Mouse (Mus musculus): Measurements from ENCODE around the gene Chpf. TPM values are rescaled to one million over a fixed set of nuclear protein-coding genes. Genes with fewer than 3 reads are reported as not detected.

The Chpf gene
- polyA plus RNA-seq, 1 experiment from 2014 or later = 39.7 TPM

DNA sequence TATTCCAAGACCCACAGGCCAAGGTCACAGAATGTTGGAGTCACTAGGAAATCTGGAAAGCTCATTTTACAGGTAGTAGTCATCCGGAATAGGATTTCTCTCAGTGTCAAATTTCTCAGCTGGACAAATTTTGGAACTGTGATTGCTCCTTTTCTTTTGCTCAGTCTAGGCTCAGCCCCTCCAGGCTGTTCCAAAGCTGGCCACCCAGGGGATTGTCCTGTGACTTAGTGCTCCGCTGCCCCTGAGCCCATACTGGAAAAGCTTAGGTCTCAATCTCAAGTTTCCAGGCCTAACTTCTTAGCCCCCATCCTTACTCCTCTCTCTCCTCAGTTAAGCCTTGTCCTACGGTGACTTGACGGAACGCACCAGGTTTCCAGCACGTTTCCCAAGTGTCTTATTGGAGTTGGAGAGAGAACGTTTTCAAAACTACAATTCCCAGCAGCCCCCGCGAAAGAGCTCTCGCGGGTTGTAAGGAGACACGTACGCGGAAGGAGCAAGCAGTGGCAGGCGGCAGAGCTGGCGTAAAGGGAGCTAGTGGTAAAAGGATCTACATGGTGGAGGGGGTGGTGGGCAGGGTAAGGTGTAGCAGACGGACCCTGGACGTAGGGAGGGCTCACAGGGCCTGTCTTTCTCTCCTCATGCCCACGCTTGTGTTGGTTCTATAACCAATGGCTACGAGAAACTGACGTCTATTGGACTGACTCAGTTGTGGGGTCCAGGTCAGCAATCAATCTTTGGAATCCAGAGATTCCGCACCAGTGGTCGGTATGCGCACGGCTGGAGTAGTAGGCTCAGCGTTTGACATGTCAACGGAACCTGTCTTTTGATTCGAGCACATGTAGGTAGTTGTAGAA lies 43.4 kb downstream of the Chpf start, which contains the start of gene Gmppa:
Gene Gmppa, plus strand, starts transcription at position 456 of the 854 bp plus-strand sequence.
- Histone ChIP-seq H3K36me3 (ENCODE audit: control insufficient read depth, insufficient read depth, low read length) (no peaks in the 10 kb centered on the region), H3K27me3 (ENCODE audit: control insufficient read depth, insufficient read depth, low read length) (no peaks in the 10 kb centered on the region), H3K4me3 (replicated peaks; ENCODE audit: low read depth, low read length) (peak within 1 kb of the TSS; percentile 56), H3K27ac (replicated peaks; ENCODE audit: low read depth, low read length) (peak within 1 kb of the TSS; percentile 70), H3K9me3 (ENCODE audit: control insufficient read depth, low read length) (no peaks in the 10 kb centered on the region), H3K4me1 (ENCODE audit: control insufficient read depth, insufficient read depth, low read length) (peaks cover 14% of the 10 kb centered on the region), H3K4me2 (ENCODE audit: low read length) (peak within 1 kb of the TSS; percentile 70), H3K9ac (replicated peaks; ENCODE audit: low read length) (peak within 1 kb of the TSS; percentile 67)
- ATAC-seq (ENCODE audit: low FRiP score, low TSS enrichment) (peak; percentile 85), DNase-seq (peak; percentile 94)
- WGBS = 5% methylated on average over 28 of the region's 28 CpGs

DNA sequence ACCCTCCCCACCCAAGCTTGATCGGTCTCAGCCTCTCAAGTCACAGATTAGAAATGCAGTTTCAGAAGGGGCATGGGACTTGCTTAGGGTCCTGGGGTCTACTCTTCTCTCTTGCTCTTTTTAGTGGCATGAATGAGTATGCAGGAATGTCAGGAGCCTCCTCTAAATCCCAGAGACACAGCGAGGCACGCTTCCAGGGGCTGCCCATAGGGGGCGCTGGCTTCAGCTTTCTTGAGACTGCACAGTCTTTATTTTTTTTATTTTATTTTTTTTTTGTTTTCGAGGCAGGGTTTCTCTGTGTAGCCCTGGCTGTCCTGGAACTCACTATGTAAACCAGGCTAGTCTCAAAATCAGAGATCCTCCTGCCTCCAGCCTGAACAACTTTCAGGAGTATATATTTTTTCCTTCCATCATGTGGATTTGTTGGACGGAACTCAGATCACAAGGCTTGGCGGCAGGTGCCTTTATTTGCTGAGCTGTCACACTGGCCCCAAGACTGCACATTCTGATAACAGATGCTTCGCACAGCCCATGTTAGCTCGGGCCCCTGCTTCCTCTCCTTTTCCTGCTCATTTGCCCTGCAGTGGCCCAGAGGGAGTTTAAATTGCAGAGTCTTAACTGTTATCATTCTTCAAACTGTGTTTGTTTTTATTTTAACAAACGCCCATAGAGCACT lies 53.2 kb downstream of the Chpf start:
- no peaks in the 10 kb centered on the region for H3K9me3 ChIP-seq (ENCODE audit: control insufficient read depth, low read length)
- DNase-seq = peak; percentile 80
- H3K27ac ChIP-seq (replicated peaks; ENCODE audit: low read depth, low read length) = no peak overlapping the region
- no peak overlapping the region for H3K4me2 ChIP-seq (ENCODE audit: low read length)
- no peak for ATAC-seq (ENCODE audit: low FRiP score, low TSS enrichment)
- no peak overlapping the region for H3K9ac ChIP-seq (replicated peaks; ENCODE audit: low read length)
- 39% methylated on average over 10 of the region's 10 CpGs for WGBS
- no peak overlapping the region for H3K4me3 ChIP-seq (replicated peaks; ENCODE audit: low read depth, low read length)
- H3K4me1 ChIP-seq (ENCODE audit: control insufficient read depth, insufficient read depth, low read length) = peaks cover 20% of the 10 kb centered on the region
- peaks cover 8% of the 10 kb centered on the region; the same call in 1 of the 2 replicates for H3K36me3 ChIP-seq (ENCODE audit: control insufficient read depth, insufficient read depth, low read length)
- peaks cover 34% of the 10 kb centered on the region for H3K27me3 ChIP-seq (ENCODE audit: control insufficient read depth, insufficient read depth, low read length)

Other genes with a start within 250 kb of the Chpf start
- not detected in 2 replicates for gene A630095N17Rik, start 247.2 kb downstream of the Chpf start, polyA plus RNA-seq (2014; fragmentation: Nextera tagmentation; extraction: Ambion mirVana)
- gene Dnajb2, start 242.9 kb downstream of the Chpf start, polyA plus RNA-seq (2014; fragmentation: Nextera tagmentation; extraction: Ambion mirVana) = 29.5 and 38.3 TPM in 2 replicates
- 16.6 and 19.3 TPM in 2 replicates for gene Ptprn, start 214.8 kb downstream of the Chpf start, polyA plus RNA-seq (2014; fragmentation: Nextera tagmentation; extraction: Ambion mirVana)
- 116 and 164 TPM in 2 replicates for gene Resp18, start 200.9 kb downstream of the Chpf start, polyA plus RNA-seq (2014; fragmentation: Nextera tagmentation; extraction: Ambion mirVana)
- gene Dnpep, start 161.3 kb downstream of the Chpf start, polyA plus RNA-seq (2014; fragmentation: Nextera tagmentation; extraction: Ambion mirVana) = 146 and 152 TPM in 2 replicates
- 0.32 and 1.4 TPM in 2 replicates for gene Des, start 119.0 kb downstream of the Chpf start, polyA plus RNA-seq (2014; fragmentation: Nextera tagmentation; extraction: Ambion mirVana)
- 15.6 and 19.4 TPM in 2 replicates for gene Speg, start 104.0 kb downstream of the Chpf start, polyA plus RNA-seq (2014; fragmentation: Nextera tagmentation; extraction: Ambion mirVana)
- 75.7 and 75.9 TPM in 2 replicates for gene Gmppa, start 43.4 kb downstream of the Chpf start, polyA plus RNA-seq (2014; fragmentation: Nextera tagmentation; extraction: Ambion mirVana)
- 16.6 and 34.3 TPM in 2 replicates for gene Asic4, start 28.9 kb downstream of the Chpf start, polyA plus RNA-seq (2014; fragmentation: Nextera tagmentation; extraction: Ambion mirVana)
- 42.9 and 55.9 TPM in 2 replicates for gene Tmem198, start 225 bp upstream of the Chpf start, polyA plus RNA-seq (2014; fragmentation: Nextera tagmentation; extraction: Ambion mirVana)
- gene Obsl1, start 27.1 kb upstream of the Chpf start, polyA plus RNA-seq (2014; fragmentation: Nextera tagmentation; extraction: Ambion mirVana) = 22.0 and 24.1 TPM in 2 replicates
- 9.3 and 16.8 TPM in 2 replicates for gene Inha, start 27.8 kb upstream of the Chpf start, polyA plus RNA-seq (2014; fragmentation: Nextera tagmentation; extraction: Ambion mirVana)
- gene Stk11ip, start 42.2 kb upstream of the Chpf start, polyA plus RNA-seq (2014; fragmentation: Nextera tagmentation; extraction: Ambion mirVana) = 15.7 and 21.0 TPM in 2 replicates
- 31.5 and 41.0 TPM in 2 replicates for gene Slc4a3, start 67.0 kb upstream of the Chpf start, polyA plus RNA-seq (2014; fragmentation: Nextera tagmentation; extraction: Ambion mirVana)